Mouse (Mus musculus): Measurements from ENCODE around the gene Gm26558.

The Gm26558 gene

DNA sequence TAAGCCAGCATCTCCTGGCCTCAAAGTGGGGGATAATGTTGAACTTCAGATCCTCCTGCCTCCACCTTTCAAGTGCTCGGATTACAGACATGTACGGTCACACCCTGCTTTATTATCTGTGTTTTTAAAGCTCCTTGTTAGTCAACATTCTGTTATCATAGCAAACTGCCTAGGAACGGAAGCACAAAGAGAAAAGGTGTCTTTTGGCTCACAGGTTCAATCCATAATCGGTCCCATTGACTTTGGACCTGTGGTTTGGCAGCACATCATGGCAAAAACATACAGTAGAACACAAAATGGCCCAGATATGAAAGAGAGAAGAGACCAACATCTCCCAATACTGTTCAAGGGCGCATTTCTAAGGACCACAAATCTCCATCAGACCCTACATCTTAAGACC lies 13.6 kb downstream of the Gm26558 start:
- DNase-seq (ENCODE audit: low read depth, low spot score), result no peak

DNA sequence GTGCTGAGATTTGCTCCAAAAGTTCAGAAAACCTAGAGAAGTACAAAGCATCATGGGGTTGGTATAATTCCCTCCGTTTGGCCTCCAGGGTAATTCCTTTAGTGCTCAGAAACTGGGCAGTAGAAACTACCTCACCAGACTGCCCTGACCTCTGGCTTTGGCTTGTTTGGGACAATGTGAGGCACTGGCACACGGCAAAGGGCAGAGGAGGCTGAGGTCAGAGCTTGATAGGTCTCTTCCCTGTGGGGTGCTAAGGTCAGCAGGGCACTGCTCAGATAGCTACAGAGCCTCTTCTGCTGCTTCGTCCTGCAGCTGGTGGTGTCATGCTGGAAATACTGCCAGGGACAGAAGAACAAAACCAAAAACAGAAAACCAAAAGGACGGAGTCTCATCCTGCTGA lies 14.2 kb downstream of the Gm26558 start:
- DNase-seq (ENCODE audit: low read depth, low spot score), result no peak

DNA sequence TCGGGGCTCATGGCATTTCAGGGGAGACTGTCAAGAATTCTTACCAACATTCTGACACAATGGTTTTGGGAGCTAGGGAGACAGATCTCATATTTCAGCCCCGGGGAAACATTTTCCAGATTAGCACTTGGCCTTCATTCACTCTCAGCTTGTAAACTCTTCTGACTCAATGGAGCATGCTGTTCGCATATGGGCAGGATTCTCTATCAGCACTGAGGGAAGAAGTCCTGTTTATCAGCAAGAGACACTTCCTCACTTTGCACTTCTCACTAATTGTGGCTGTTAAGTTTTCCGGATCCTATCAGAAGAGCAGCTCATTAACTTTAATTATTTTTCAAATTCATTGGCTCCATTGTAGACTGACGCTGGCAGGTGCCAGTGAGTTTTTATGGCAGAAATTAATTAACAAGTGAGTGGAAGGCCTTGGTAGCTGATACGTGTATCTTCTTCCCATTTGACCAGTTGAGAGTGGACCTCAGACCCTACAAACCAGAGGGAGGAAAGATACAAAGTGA lies 16.6 kb downstream of the Gm26558 start:
- no peak for DNase-seq (ENCODE audit: low read depth, low spot score)

DNA sequence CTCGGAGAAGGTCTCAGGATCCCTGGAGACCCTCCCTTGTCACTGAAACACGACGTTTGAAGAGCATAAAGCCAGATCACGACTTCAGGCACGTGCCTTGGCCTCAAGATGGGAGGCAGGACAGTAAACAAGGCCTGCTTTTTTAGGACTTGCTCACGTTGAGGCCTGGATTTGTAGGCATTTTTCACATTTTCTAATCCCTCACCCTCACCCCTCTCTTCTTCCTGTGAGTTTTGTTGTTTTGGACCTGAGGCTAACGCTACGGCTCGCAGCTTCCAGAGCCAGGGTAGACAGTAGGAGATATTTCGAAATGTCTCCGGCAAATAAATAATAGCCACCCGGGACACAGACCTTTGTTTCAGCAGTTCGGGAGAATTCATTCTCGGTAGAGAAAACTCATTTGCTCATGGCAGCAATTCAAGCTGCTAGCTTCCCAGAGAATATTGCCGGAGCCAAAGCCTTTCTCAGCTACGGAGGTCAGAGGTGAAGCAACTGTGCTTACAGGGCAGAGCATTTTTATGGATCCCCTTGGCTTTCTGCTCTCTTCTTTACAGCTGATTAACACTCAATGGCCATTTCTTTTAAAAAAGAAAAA lies 18.8 kb downstream of the Gm26558 start:
- peak; percentile 33 for DNase-seq (ENCODE audit: low read depth, low spot score)

DNA sequence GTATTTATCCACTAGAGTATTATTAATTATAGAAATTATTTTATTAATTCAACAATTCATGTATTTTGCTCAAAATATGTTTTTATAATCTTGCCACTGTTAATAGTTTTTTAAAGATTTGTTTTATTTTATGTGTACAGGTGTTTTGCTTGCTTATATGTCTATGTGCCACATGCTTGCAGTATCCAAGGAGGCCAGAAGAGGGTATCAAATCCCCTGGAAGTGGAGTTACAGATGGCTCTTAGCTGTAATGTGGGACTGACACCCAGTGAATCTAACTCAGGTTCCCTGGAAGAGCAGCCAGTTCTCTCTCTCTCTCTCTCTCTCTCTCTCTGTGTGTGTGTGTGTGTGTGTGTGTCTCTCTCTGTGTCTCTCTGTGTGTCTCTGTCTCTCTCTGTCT lies 20.9 kb downstream of the Gm26558 start:
- DNase-seq (ENCODE audit: low read depth, low spot score), result no peak

DNA sequence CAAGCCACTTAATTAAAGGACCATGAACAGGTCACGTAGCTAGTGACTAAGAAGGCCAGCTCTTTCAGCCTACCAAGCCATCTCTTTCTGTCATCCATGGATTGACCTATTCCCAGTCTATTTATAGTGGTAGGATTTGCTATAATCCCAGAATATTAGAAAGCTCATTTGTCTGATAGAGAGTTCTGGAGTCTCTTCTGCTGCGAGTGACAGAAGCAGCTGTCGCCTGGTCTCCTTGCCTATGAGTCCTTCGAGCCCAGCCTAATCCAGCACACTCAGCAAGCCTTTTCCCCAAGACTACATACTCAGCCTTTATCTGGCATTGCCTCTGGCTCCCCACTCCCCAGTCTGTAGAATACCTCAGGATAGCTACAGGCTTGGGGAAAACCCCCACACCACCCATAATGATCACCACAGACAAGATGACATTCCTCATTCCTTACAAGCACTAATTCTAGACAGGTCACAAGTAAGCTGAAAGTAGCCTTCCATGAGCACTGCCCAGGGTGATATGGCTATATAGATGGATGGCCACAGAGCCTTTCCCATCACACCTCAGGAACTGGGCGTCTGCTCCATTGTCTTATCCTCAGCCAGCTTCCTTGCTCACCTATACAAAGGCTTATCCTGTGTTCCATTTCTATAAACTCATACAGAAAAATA lies 27.7 kb downstream of the Gm26558 start:
- DNase-seq (ENCODE audit: low read depth, low spot score), result no peak

DNA sequence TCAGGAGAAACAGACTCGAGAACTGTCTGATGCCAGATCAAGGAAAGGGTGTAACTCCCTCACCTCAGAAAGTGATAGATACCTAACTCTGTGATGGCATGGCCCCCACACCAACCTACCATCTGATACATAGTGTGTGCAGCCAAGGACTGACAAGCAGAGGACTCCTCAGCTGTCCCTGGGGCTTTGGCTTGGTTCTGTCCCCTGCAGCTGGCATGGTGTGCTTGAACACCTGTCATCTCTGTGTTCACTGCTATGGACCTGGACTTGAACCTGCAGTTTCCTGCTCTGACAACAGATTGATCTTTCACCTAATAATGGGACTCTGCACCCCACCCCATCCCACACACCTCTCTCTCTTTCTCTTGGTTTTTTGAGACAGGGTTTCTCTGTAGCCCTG lies 29.5 kb downstream of the Gm26558 start:
- no peak for DNase-seq (ENCODE audit: low read depth, low spot score)

DNA sequence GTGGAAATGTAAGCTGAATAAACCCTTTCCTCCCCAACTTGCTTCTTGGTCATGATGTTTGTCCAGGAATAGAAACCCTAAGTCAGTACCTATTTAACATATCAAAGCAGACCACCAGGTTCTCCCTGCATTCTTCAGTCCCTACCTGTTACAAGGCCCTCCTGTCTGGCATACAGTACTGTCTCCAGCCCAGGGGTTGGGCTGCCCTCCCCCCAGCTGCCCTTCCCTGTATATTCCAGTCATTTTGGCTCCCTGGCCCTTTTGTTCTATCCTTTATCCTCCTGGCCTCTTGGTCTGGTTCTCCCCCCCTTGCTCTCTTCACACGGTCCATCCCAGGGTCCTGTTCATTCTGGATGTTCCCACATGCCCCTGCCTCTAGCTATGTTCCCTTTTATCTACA lies 30.6 kb downstream of the Gm26558 start:
- no peak for DNase-seq (ENCODE audit: low read depth, low spot score)

DNA sequence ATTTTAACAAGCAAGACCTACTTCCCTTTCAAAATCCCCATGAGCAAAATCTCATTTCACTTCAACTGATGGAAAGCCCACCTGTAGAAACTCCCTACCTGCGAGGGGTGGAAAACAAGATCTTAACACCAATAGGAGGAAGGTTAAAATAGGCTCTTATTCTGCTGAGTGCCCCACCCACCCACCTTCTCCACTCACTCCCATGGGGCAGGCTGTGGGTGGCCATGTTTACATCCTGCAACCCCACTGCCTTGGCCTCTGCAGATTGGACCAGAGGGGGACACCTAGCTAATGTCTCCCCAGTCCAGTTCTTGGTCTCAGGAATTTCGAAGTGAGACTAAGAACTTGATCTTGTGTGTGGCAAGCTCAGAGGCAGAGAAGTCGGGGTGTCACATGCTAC lies 32.0 kb downstream of the Gm26558 start:
- DNase-seq (ENCODE audit: low read depth, low spot score), result no peak

DNA sequence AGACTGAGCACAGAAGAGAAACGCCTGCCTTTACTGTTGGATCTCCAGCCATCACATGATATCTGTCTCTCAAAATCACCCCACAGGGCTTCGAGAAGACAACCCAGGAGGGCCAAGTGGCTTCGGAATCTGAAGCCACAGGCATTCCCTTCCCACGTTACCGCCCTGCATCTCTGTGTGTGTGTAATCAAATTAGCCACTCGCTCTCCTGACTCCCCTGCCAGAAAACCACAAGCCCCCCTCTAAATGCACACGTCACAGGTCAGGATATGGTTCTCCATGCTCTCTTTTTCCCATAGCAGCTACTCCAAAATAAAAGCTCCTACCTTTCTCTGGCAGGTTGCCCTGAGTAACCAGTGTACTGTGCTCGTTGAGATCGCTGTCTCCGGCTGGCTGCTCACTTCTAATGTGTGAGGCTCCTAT lies 32.6 kb downstream of the Gm26558 start:
- peak; percentile 51 for DNase-seq (ENCODE audit: low read depth, low spot score)

DNA sequence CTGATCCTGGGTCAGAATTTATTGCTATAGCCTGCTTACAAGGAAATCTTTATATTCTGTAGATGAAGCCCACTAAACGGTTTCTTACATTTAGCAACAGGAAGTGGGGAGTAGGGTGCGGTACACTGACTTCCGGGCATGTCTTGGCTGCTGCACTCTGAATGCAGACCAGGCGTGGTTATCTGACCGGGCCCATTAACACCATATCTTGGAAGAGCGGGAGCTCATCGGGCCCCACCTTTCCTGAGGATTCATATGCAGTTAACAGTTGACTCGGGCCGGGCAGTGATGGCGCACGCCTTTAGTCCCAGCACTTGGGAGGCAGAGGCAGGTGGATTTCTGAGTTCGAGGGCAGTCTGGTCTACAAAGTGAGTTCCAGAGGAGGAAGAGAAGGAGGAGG lies 33.5 kb downstream of the Gm26558 start:
- no peak for DNase-seq (ENCODE audit: low read depth, low spot score)

DNA sequence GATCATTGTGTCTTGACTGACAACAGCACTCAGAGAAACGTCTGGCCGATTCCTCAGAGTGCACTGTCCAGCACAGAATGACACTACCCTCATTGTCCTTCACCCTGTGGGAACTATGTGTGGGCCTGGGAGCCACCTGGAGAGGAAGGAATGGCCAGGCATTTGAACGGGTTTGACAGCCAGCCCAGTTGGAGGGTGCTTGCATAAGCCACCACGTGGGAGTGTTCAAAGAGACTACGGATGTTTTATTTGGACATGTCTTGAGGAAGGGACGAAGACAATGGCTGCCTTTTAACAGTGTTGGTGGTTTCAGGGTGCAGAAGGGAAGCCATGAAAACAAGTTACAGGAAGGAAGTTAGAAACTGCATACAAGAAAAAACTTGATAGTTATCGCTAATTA lies 36.1 kb downstream of the Gm26558 start:
- DNase-seq (ENCODE audit: low read depth, low spot score), result no peak

DNA sequence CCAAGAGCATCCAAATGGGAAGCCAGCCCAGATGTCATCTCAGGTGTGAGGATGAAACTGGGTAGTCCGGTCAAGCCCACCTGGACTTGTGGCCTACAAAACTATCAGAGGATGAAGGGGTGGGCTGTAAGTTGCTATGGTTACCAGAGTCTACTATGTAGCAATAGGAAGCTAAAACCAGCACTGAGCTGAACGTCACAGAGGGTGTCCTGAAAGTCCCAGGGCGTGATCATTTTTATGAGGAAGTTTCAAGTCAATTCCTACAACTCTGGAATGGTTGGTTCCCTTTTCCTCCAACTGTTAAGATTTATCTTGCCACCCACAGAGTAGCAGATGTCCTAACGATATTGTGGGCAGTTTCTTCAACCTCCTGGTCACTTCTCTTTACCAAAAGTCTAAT lies 39.7 kb downstream of the Gm26558 start:
- DNase-seq (ENCODE audit: low read depth, low spot score), result no peak

DNA sequence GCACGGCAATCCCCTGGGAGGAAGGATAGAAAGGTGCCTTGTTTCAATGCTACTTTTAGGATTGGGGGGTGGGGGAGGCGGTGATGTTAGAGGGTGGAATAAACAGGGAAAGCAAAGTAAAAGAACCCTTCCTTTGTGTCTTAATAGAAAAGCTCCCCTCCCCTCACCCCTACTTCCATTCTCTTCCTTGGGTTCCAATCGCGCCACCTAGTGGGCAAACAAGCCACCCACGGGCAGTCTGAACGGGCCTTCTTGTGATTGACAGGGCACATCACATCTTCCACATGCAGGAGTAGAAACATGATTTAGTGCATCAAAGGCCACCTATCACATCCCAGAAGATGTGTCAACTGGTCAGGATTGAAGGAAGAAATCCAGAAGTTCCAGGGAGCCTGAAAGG lies 41.7 kb downstream of the Gm26558 start:
- DNase-seq (ENCODE audit: low read depth, low spot score), result peak; percentile 74

DNA sequence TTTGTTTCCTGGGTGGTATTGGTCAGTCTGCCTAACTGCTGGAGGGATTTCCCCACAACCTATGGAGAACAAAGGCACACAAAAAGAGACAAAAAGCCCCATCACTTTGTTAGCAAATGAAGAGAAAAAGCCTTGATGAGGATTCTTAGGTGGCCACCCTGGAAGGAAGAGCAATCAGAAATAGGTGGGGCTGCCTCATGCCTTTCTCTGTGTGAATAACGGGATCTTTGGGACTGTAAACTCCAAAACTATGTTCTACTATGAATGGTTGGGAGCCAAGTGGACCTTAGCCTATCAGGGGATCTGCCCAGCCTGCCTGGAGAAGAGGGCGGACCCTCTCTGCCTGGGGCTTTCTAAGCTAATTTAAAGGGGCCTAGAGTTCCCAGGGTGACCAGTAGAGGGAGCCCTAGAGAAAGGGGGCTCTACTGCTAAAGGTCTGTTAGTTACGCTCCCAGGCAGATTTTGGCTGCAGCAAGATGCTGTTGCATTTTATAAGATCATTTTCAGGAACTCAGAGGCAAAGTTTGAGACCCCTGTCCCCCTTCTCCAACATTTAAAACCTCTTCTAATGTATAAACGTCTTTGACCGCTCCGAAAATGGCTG lies 42.6 kb downstream of the Gm26558 start:
- no peak for DNase-seq (ENCODE audit: low read depth, low spot score)

DNA sequence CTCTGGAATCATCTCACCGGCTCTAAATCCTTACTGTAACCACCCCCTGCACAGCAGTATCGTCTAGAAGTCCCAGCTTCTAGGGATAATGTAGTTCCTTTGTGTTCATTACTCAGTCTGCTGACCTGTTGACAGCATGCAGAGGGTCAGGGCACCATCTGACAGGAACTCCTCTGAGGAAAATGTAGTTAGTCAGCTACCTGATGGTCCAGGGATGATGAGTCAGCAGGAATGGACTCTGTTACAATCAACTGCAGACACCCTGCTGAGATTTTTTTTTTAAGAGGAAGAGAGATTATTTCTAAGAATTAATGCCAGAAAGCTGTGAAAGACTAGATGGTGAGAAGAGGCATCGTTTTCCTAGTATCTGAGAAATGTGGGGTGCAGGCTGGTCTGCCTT lies 45.3 kb downstream of the Gm26558 start:
- DNase-seq (ENCODE audit: low read depth, low spot score), result no peak

DNA sequence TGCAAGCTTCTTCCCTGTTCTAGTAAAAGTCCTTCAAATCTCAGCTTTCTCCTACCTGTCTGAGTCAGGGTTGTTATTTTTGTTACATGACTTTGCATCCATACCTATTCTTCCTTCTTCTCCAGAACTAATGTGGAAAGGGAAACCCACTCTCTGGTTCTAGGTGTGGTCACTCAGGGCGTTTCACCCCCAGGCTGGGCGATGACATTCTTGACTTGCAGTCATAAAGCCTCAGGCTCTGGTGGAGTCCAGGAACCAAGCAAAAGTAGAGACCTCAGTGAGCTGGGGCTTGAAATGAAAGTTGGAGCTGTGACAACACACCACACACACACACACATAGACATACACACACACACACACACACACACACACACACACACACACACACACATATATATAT lies 45.8 kb downstream of the Gm26558 start:
- DNase-seq (ENCODE audit: low read depth, low spot score), result no peak

DNA sequence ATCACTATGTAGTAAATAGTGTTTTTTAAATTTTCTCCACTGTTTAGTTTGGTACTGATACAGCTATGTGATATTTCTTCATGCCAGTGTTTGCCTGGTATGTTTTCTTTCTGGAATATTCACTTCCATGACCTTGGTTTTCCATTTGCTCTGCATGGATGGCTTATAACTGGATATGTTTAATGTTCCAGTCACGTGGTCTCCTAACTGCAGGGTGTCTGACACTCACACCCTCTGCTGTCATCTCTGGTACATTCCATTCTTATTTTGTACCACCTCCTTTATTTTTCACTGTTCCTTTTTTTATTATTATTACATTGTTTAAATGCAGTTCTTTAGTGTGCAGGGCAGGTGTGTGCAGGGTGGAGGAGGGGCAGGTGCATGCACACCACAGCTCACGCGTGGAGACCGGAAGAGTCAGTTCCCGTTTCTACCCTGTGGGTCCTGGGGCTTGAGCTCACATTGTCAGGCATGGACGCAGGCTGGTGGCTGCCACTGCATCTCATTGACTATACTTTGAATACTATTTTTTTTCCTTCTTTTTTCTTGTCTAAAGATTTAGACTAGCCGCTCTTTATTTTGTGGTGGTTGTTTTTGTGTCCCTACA lies 47.1 kb downstream of the Gm26558 start:
- DNase-seq (ENCODE audit: low read depth, low spot score), result no peak
